Mouse (Mus musculus) neural tube, embryonic 13.5 days (tissue): ENCODE measurements around the gene Ift80. TPM values are rescaled to one million over a fixed set of nuclear protein-coding genes. Genes with fewer than 3 reads are reported as not detected.

Experiments
- ATAC-seq: fragments of 200-750 bp; cut with Nextera tagmentation; 2 replicates; pipeline ENCODE4 v1.8.0; 2017; ENCODE audit warnings: low read depth, mild to moderate bottlenecking, moderate TSS enrichment, moderate library complexity
- H3K27ac ChIP-seq: fragments of 300-500 bp; sonication (generic); replicated peaks from 2 replicates; pipeline ENCODE4 v1.5.1; 2015; ENCODE audit warnings: moderate library complexity, mild to moderate bottlenecking, inconsistent platforms
- H3K27me3 ChIP-seq: fragments of 300-500 bp; sonication (generic); 2 replicates; pipeline ENCODE4 v1.6.1; 2015; ENCODE audit warnings: mild to moderate bottlenecking, inconsistent platforms
- H3K36me3 ChIP-seq: fragments of 300-500 bp; sonication (generic); 2 replicates; pipeline ENCODE4 v1.6.1; 2015; ENCODE audit warnings: mild to moderate bottlenecking, inconsistent platforms
- H3K4me1 ChIP-seq: fragments of 300-500 bp; sonication (generic); replicated peaks from 2 replicates; pipeline ENCODE4 v1.6.1; 2015; ENCODE audit warnings: inconsistent platforms
- H3K4me2 ChIP-seq: fragments of 300-500 bp; sonication (generic); 2 replicates; pipeline ENCODE4 v1.6.1; 2015; ENCODE audit warnings: inconsistent platforms, mild to moderate bottlenecking, moderate library complexity
- H3K4me3 ChIP-seq: fragments of 300-500 bp; sonication (generic); 2 replicates; pipeline ENCODE4 v1.5.1; 2015; ENCODE audit warnings: mild to moderate bottlenecking, inconsistent platforms
- H3K9ac ChIP-seq: fragments of 300-500 bp; sonication (generic); 2 replicates; pipeline ENCODE4 v1.6.1; 2015; ENCODE audit warnings: moderate library complexity, mild to moderate bottlenecking, inconsistent platforms
- H3K9me3 ChIP-seq: fragments of 300-500 bp; sonication (generic); 2 replicates; pipeline ENCODE4 v1.6.1; 2016; ENCODE audit warnings: inconsistent platforms
- WGBS: fragments of 180-500 bp; shearing (Covaris S2); methylation state at CpG from one replicate; pipeline ENCODE4 v1.1.7; 2015; 5-methylcytosine and 5-hydroxymethylcytosine counted together
- polyA plus RNA-seq: library from polyadenylated mRNA; unstranded; fragments of >200 nt; fragmentation: Nextera tagmentation; extraction: Ambion mirVana; gene quantifications from 2 replicates; pipeline ENCODE4 v1.2.1, GENCODE M21; 2015

The Ift80 gene
- 10.0 and 10.1 TPM in 2 replicates for polyA plus RNA-seq

DNA sequence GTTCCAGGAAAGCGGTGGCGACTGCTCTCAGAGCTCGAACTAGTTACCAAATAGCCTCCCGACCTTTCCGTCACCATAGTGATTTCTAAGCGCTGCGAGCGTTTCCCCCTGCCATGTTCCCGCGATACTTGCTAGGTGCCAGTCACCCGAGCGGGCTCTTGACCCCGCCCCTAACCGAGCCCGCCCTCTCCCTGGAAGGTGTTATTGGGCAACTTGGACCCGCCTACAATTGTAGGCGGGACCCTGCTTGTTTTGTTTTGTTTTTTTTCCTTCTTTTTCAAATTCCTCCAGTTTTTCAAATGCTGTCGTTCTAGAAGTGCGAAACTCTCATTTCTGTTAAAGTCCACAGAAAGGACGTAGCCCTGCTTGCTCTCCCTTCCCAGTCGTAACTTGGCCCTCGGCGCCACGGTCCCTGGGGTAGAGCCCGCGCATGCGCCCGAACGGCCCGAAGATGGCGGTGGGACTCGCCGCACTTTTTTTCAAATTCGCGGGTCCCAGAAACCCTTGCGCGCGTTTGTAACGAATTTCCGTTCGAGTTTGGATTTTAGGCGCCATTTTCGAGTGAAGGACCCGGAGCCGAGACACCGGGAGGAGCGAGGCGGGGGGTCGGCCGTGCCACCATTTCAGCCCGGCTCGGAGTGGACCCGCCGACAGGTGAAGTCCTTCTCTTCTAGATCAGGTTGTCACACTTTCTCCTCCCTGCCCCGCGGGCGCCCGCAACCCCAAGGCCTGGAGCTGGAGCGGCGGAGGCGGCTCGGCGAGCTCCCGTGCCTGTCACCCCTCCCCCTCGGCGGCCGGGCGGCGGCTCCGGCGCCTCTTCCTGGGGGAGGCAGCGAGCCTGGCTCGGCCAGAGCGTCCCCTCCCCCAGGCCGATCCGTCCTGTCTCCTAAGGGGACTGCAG, at the start of gene Ift80, which contains the start of gene Smc4:
Gene Ift80, minus strand, starts transcription at position 134 of the 901 bp plus-strand sequence.
Gene Smc4, plus strand, starts transcription at position 302 of the 901 bp plus-strand sequence.
- WGBS, result under 1% methylated on average over 75 of the region's 76 CpGs
- peak within 1 kb of the TSS; percentile 95 for H3K4me2 ChIP-seq

DNA sequence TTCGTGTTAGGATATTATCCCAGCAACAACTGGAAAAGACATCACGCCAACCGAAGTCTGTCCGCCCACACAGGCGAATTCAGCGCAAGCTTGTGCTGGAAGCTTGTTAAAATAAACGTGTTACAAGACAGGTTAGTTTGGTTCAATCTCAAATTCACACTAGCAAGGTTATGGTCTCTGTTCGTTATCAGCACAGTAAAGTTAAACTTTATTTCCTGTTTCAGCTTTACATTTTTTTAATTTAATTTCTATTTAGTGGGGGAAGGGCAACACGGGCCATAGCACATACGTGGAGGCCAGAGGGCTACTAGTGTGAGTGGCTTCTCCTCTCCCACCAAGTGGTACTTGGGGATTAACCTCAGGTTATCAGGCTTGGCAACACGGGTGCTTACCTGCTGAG, 47.5 kb upstream of the Ift80 start:
- Histone ChIP-seq H3K9me3 (no peaks in the 10 kb centered on the region), H3K36me3 (no peaks in the 10 kb centered on the region), H3K4me3 (no peak overlapping the region), H3K4me2 (no peak overlapping the region), H3K4me1 (no peaks in the 10 kb centered on the region), H3K9ac (no peak overlapping the region), H3K27me3 (no peaks in the 10 kb centered on the region), H3K27ac (no peak overlapping the region)
- 91% methylated on average over 11 of the region's 11 CpGs for WGBS
- no peak for ATAC-seq

More for the DNA sequence above, at the start of gene Ift80, which contains the start of gene Smc4:
- H3K9me3 ChIP-seq, result no peaks in the 10 kb centered on the region
- peak within 1 kb of the TSS; percentile 83 for H3K9ac ChIP-seq
- H3K4me3 ChIP-seq, result peak within 1 kb of the TSS; percentile 98
- H3K27ac ChIP-seq, result peak within 1 kb of the TSS; percentile 86
- H3K27me3 ChIP-seq, result no peaks in the 10 kb centered on the region
- peaks cover 27% of the 10 kb centered on the region for H3K4me1 ChIP-seq
- ATAC-seq, result peak; percentile 97
- H3K36me3 ChIP-seq, result no peaks in the 10 kb centered on the region

DNA sequence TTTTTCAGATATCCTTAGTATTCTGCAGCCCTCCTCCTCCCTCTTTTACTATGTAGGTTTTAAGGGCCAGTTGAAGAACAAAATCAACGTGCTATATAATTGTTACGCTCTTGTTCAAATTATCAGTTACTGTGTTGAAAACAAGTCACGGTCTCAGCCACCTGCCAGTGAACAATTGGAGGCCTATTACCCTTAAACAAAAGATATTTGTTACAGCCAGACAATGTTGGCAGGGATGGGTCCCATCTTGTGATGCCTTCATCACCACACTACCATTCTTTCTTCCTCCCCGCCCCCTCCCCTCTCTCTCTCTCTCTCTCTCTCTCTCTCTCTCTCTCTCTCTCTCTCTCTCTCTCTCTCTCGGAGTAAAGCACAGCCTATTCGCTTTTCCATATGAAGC, 44.6 kb upstream of the Ift80 start:
- H3K27ac ChIP-seq, result no peak overlapping the region
- H3K27me3 ChIP-seq, result no peaks in the 10 kb centered on the region
- 58% methylated on average over 6 of the region's 6 CpGs for WGBS
- H3K9me3 ChIP-seq, result no peaks in the 10 kb centered on the region
- no peaks in the 10 kb centered on the region for H3K36me3 ChIP-seq
- no peak overlapping the region for H3K4me3 ChIP-seq
- peaks cover 9% of the 10 kb centered on the region; the same call in 1 of the 2 replicates for H3K4me1 ChIP-seq
- no peak overlapping the region for H3K9ac ChIP-seq
- H3K4me2 ChIP-seq, result no peak overlapping the region
- ATAC-seq, result no peak

DNA sequence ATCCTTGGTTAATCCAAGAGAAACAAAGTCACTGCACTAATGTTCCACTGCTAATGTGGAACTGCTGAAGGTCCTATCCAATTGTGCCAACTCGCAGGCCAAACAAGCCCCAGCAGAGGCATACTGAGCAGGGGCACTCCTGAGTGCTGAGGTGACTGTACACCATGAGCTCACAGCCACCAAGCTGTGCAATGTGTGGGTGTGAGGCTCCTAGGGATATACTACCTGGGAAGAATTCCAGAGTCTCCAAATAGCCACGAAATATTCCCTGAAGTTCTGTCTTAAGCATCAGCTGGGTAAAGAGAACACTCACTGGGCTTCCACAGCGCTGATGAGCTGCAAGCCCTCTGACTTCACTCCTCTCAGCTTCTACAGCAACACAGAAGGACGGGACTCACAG, 43.3 kb upstream of the Ift80 start:
- H3K27me3 ChIP-seq, result no peaks in the 10 kb centered on the region
- ATAC-seq, result no peak
- H3K4me3 ChIP-seq, result no peak overlapping the region
- H3K9ac ChIP-seq, result no peak overlapping the region
- peaks cover 21% of the 10 kb centered on the region for H3K4me1 ChIP-seq
- WGBS, result 80% methylated on average over 4 of the region's 4 CpGs
- no peaks in the 10 kb centered on the region for H3K36me3 ChIP-seq
- no peaks in the 10 kb centered on the region for H3K9me3 ChIP-seq
- no peak overlapping the region for H3K27ac ChIP-seq
- H3K4me2 ChIP-seq, result no peak overlapping the region

DNA sequence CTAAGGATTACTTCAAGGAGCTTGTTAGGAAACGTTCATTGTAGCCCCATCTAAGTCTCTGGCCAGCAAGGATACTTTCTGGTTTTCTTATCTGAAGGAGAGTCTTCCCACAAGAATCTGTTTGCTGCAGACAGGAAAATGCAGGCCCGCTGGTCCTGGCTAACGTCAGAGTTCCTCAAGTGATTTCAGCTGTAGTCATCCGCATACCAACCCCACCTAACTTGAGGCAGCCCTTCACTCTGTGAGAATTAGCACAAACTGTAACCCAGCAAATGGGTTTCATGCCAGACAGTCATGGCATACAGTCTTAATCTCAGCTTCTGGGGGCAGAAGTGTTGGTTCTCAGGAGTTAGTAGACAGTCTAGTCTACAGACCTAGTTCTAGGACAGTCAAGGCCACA, 42.1 kb upstream of the Ift80 start:
- no peaks in the 10 kb centered on the region for H3K9me3 ChIP-seq
- no peaks in the 10 kb centered on the region for H3K27me3 ChIP-seq
- H3K4me3 ChIP-seq, result no peak overlapping the region
- no peak overlapping the region for H3K27ac ChIP-seq
- ATAC-seq, result no peak
- no peak overlapping the region for H3K9ac ChIP-seq
- WGBS, result 80% methylated on average over 4 of the region's 4 CpGs
- no peak overlapping the region for H3K4me2 ChIP-seq
- 0 out of 2 replicates have a peak, but pooled peaks cover 3% of the 10 kb centered on the region for H3K36me3 ChIP-seq
- H3K4me1 ChIP-seq, result peaks cover 21% of the 10 kb centered on the region

DNA sequence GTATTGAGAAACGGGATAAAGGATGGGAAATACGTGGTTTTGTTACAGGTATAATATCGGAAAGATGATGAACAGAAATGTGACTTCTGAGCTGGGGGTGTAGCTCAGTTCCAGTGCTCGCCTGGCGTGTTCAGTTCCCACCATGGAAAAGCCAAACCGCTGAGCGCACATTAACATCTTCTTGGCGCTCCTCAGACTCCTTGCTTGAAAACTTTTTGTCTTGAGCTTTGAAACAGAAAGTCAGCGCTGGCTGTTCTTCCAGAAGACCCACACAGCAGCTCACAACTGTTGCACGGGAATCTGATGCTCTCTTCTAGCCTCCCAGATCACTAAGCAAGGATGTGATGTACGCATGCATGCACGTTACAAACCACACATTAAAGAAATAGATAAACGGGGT, 41.4 kb upstream of the Ift80 start:
- WGBS, result 19% methylated on average over 13 of the region's 13 CpGs
- Histone ChIP-seq H3K27ac (no peak overlapping the region), H3K9ac (peak overlapping the region; percentile 89), H3K4me3 (peak overlapping the region; percentile 78), H3K4me1 (peaks cover 25% of the 10 kb centered on the region), H3K9me3 (no peaks in the 10 kb centered on the region), H3K27me3 (no peaks in the 10 kb centered on the region), H3K4me2 (peak overlapping the region; percentile 64), H3K36me3 (0 out of 2 replicates have a peak, but pooled peaks cover 3% of the 10 kb centered on the region)
- ATAC-seq, result no peak

DNA sequence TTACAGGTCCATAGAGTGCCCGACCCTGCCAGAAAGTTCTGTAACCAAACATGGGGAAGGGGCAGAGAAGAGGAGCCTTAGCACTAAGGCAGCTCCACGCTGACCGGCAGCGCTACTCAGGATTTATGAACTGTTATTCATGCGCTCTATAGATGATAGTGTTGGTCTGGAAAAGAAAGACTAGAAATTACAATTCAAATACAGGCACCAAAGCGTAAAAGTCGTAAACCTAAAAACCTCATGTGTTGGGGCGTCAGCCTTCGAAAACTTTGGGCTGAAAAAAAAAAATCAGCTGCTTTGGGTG, 41.0 kb upstream of the Ift80 start:
- Histone ChIP-seq H3K36me3 (0 out of 2 replicates have a peak, but pooled peaks cover 6% of the 10 kb centered on the region), H3K9ac (peak overlapping the region; percentile 89), H3K4me1 (peaks cover 25% of the 10 kb centered on the region), H3K27me3 (no peaks in the 10 kb centered on the region), H3K4me2 (peak overlapping the region; percentile 64), H3K9me3 (no peaks in the 10 kb centered on the region), H3K4me3 (peak overlapping the region; percentile 78), H3K27ac (peak overlapping the region; percentile 94)
- ATAC-seq, result no peak; the same call in 1 of the 2 replicates
- WGBS, result 4% methylated on average over 9 of the region's 9 CpGs

DNA sequence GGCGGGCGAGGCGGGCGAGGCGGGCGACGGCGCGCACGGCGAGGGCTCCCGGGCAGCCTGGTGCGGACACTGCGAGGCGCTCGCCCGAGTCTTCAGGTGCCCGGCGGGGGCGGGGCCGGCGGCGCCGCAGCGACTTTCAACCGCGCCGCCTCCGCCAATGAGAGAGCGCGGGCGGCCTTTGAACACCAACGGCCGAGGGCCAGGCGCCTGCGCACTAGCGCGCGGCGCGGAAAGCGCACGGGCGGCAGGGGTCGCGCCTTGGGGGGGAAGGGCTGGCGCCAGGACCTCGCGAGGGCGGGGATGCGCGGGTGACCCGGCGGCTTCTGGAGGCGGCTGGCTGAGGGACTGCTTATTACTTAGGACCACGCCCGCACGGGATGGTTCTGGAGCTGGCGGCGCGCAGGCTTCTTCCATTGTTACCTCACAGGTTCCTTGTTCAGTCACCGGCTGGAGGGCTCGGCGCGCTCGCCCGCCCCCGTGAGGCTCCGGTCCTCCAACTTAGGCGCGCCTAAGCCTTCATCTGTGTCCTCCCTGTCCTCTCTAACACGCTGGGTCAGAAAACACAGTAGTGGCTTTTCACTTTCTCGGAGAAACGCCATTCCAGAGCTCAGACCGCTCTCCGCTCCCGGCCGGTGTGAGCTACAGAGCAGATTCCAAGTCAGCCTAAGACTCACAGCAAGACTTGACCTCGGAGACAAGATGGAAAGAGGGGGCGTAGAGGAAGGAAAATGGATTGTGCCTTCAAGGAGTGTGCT, 40.5 kb upstream of the Ift80 start, which contains the start of gene Trim59:
Gene Trim59, minus strand, starts transcription at position 111 of the 755 bp plus-strand sequence.
- H3K27ac ChIP-seq, result peak within 1 kb of the TSS; percentile 94
- peak within 1 kb of the TSS; percentile 89 for H3K9ac ChIP-seq
- peak within 1 kb of the TSS; percentile 64 for H3K4me2 ChIP-seq
- H3K4me3 ChIP-seq, result peak within 1 kb of the TSS; percentile 78
- peak; percentile 97 for ATAC-seq
- WGBS, result under 1% methylated on average over 71 of the region's 80 CpGs
- H3K27me3 ChIP-seq, result no peaks in the 10 kb centered on the region
- no peaks in the 10 kb centered on the region for H3K9me3 ChIP-seq
- peaks cover 10% of the 10 kb centered on the region; the same call in 1 of the 2 replicates for H3K36me3 ChIP-seq
- H3K4me1 ChIP-seq, result peaks cover 25% of the 10 kb centered on the region

DNA sequence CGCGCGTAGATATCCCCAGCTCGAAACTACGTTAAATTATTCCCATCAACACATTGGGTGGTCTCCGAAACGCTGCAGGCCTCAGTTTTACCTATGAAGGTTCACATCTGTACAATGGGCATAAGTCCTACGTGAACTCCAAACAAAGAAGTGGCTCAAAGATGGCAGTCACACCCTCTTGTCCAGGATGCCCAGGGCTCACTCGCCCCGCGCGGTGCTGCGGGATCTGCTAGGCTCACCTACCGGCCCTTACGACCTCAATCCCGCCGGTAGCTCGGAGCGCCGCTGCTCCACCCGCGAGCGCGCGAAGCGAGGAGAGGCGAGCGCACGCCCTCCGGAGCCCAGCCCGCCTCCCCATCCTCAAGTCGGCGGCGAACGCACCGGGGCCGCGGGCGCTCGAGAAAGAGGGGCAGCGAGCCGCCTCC, 39.8 kb upstream of the Ift80 start:
- peak; percentile 74 for ATAC-seq
- Histone ChIP-seq H3K4me3 (peak overlapping the region; percentile 78), H3K4me2 (peak overlapping the region; percentile 64), H3K4me1 (peaks cover 29% of the 10 kb centered on the region), H3K36me3 (peaks cover 10% of the 10 kb centered on the region; the same call in 1 of the 2 replicates), H3K9me3 (no peaks in the 10 kb centered on the region), H3K27ac (peak overlapping the region; percentile 94), H3K27me3 (no peaks in the 10 kb centered on the region), H3K9ac (peak overlapping the region; percentile 89)
- 3% methylated on average over 42 of the region's 42 CpGs for WGBS

DNA sequence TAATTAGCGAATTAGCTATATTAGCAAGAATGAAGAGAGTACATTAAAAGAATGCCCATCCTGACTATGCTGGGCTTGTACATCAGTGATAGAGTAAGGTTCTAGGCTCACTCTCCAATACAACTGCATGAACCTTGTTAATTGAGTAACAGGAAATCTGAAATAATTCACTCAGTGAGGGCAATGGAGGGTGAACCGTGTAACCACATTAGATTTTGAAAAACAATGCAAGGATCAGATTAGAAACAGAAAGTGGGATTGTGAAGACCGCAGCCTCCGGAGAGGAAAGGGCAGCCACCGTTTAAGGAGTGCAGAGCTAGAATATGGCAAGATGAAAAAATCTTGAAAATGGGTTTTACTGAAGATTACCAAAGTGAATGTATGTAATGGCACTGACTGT, 36.9 kb upstream of the Ift80 start:
- H3K27ac ChIP-seq, result no peak overlapping the region
- no peaks in the 10 kb centered on the region for H3K27me3 ChIP-seq
- peaks cover 19% of the 10 kb centered on the region; the same call in 1 of the 2 replicates for H3K36me3 ChIP-seq
- peak overlapping the region; percentile 17; the same call in 1 of the 2 replicates for H3K4me2 ChIP-seq
- H3K9me3 ChIP-seq, result no peaks in the 10 kb centered on the region
- H3K4me1 ChIP-seq, result peaks cover 31% of the 10 kb centered on the region
- WGBS, result 80% methylated on average over 5 of the region's 5 CpGs
- H3K4me3 ChIP-seq, result no peak overlapping the region
- ATAC-seq, result no peak
- H3K9ac ChIP-seq, result no peak overlapping the region

DNA sequence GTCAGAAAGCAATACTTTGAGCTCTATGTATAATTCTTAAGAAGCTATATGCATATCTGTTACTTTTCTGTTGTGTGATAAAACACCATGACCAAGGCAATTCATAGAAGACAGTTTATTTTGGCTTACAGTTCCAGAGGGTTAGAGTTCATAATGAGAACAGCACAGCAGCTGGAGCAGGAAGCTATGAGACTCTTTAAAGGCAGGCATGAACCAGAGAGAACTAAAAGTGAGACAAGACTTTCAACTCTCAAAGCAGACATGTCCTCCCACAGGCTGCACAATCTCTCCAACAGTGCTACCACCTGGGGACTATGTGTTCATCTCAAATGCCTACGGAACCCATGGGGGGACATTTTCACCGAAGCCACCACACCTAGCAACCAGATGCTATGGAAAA, 35.7 kb upstream of the Ift80 start:
- Histone ChIP-seq H3K36me3 (peaks cover 27% of the 10 kb centered on the region; the same call in 1 of the 2 replicates), H3K4me2 (no peak overlapping the region), H3K27ac (no peak overlapping the region), H3K9me3 (no peaks in the 10 kb centered on the region), H3K4me3 (no peak overlapping the region), H3K4me1 (peaks cover 22% of the 10 kb centered on the region), H3K27me3 (no peaks in the 10 kb centered on the region), H3K9ac (no peak overlapping the region)
- ATAC-seq, result no peak
- 84% methylated on average over 2 of the region's 2 CpGs for WGBS
